Comparison of ENCODE assay signal across 24 mouse cellular contexts in genomic region chr6:32456641-32457040, GRCm38 (mm10).
DNase-seq lines count a peak whose midpoint lies in the region; ATAC-seq and TF ChIP-seq lines count a peak whose summit lies in the region.
"Had no signal": no experiment of that assay in that cellular context is flagged by ENCODE, and none has a peak within 500 bp of the region (broad histone marks: within the 10 kb centered on the region; RNA-seq: fewer than 3 reads in every experiment).

No protein-coding gene starts in this region.

- 70% methylated on average over 3 of the region's 3 CpGs for WGBS in embryonic facial prominence, embryonic 14.5 days
- WGBS in embryonic facial prominence, embryonic 10.5 days, result 80% methylated on average over 3 of the region's 3 CpGs

- no peak overlapping the region for H3K27ac ChIP-seq in embryonic facial prominence, embryonic 14.5 days (replicated peaks; ENCODE audit: low read depth, low read length)
- no peak overlapping the region for H3K27ac ChIP-seq in embryonic facial prominence, embryonic 10.5 days (replicated peaks)
- peak overlapping the region; percentile 46; the same call in 1 of the 2 replicates for H3K27ac ChIP-seq in layer of hippocampus, adult 2 months
- H3K27ac ChIP-seq: embryonic facial prominence, embryonic 13.5 days; heart, adult 2 months; hindbrain, embryonic 13.5 days; kidney, postnatal 0 days; limb, embryonic 12.5 days; midbrain, embryonic 15.5 days had no signal

- no peaks in the 10 kb centered on the region for H3K9me3 ChIP-seq in embryonic facial prominence, embryonic 14.5 days (ENCODE audit: control insufficient read depth, low read length)
- no peaks in the 10 kb centered on the region for H3K9me3 ChIP-seq in embryonic facial prominence, embryonic 10.5 days
- H3K9me3 ChIP-seq: embryonic facial prominence, embryonic 13.5 days; G1E; hindbrain, embryonic 13.5 days; limb, embryonic 12.5 days; midbrain, embryonic 15.5 days had no signal

- peak; percentile 45 for DNase-seq in embryonic facial prominence, embryonic 14.5 days (ENCODE audit: low spot score)
- no peak for DNase-seq in embryonic facial prominence, embryonic 10.5 days (ENCODE audit: low spot score)
- DNase-seq in left cerebral cortex, postnatal 4 days, result peak; percentile 33
- DNase-seq in left cerebral cortex, postnatal 10 days (ENCODE audit: extremely low spot score in 1 of 2, low spot score in 2 of 2), result no peak
- DNase-seq in ZHBTc4 (ENCODE audit: low read depth, low spot score), result peak; percentile 2
- peak; percentile 55 to 72 for DNase-seq in layer of hippocampus, adult 2 months (ENCODE audit: low spot score in 2 of 2)
- DNase-seq in thymus, postnatal 4 days, result no peak
- DNase-seq in natural killer cell, adult 2 months (ENCODE audit: low spot score in 2 of 2), result no peak
- DNase-seq: B cell, adult 2 months; cerebellum, adult 11 months; cerebellum, adult 9-11 months; gastrocnemius, postnatal 36 days; heart, adult 2 months; kidney, adult 18-20 months; lung, adult 2 months had no signal

- ATAC-seq in embryonic facial prominence, embryonic 14.5 days (ENCODE audit: low read depth), result no peak
- ATAC-seq: inflammation-experienced regulatory T-cells, adult 6 months; midbrain, embryonic 15.5 days had no signal

- intact Hi-C loops in left cerebral cortex, postnatal 4 days (cut with DNase I), result no loop called here
- intact Hi-C loops in left cerebral cortex, postnatal 10 days (cut with DNase I), result no loop called here

- H3K36me3 ChIP-seq in embryonic facial prominence, embryonic 14.5 days (ENCODE audit: control insufficient read depth, insufficient read depth, low read length), result no peaks in the 10 kb centered on the region
- H3K36me3 ChIP-seq in embryonic facial prominence, embryonic 10.5 days (replicated peaks), result no peaks in the 10 kb centered on the region
- H3K36me3 ChIP-seq: embryonic facial prominence, embryonic 13.5 days; G1E; hindbrain, embryonic 13.5 days; limb, embryonic 12.5 days; midbrain, embryonic 15.5 days had no signal

- H3K9ac ChIP-seq in embryonic facial prominence, embryonic 14.5 days (ENCODE audit: low read depth, low read length), result no peak overlapping the region
- H3K9ac ChIP-seq: embryonic facial prominence, embryonic 13.5 days; hindbrain, embryonic 13.5 days; limb, embryonic 12.5 days; midbrain, embryonic 15.5 days had no signal

- H3K4me3 ChIP-seq in embryonic facial prominence, embryonic 14.5 days (ENCODE audit: low read depth, low read length), result no peak overlapping the region
- no peak overlapping the region for H3K4me3 ChIP-seq in embryonic facial prominence, embryonic 10.5 days
- H3K4me3 ChIP-seq in layer of hippocampus, adult 2 months, result no peak overlapping the region
- H3K4me3 ChIP-seq: embryonic facial prominence, embryonic 13.5 days; heart, adult 2 months; hindbrain, embryonic 13.5 days; limb, embryonic 12.5 days; midbrain, embryonic 15.5 days; myocyte had no signal

- no peak overlapping the region for H3K4me2 ChIP-seq in embryonic facial prominence, embryonic 14.5 days (ENCODE audit: low read depth, low read length)
- H3K4me2 ChIP-seq: embryonic facial prominence, embryonic 13.5 days; hindbrain, embryonic 13.5 days; limb, embryonic 12.5 days; liver, embryonic 11.5 days; midbrain, embryonic 15.5 days had no signal

- TF ChIP-seq CTCF in layer of hippocampus, adult 2 months (conservative IDR thresholded peaks at IDR 0.05), result no peak

- H3K4me1 ChIP-seq in embryonic facial prominence, embryonic 14.5 days (ENCODE audit: control insufficient read depth, insufficient read depth, low read length), result no peaks in the 10 kb centered on the region
- peaks cover 15% of the 10 kb centered on the region for H3K4me1 ChIP-seq in embryonic facial prominence, embryonic 10.5 days
- H3K4me1 ChIP-seq: limb, embryonic 12.5 days; midbrain, embryonic 15.5 days had no signal

- no peaks in the 10 kb centered on the region for H3K27me3 ChIP-seq in embryonic facial prominence, embryonic 14.5 days (replicated peaks; ENCODE audit: control insufficient read depth, insufficient read depth, low read length)
- no peaks in the 10 kb centered on the region for H3K27me3 ChIP-seq in embryonic facial prominence, embryonic 10.5 days (replicated peaks; ENCODE audit: low read depth, poor library complexity, severe bottlenecking)
- H3K27me3 ChIP-seq: embryonic facial prominence, embryonic 13.5 days; hindbrain, embryonic 13.5 days; limb, embryonic 12.5 days; midbrain, embryonic 15.5 days had no signal

Comparison
In these comparisons a context has a peak if more than half of its experiments do, and no peak if none do; other contexts are left out.
1. DNase-seq: peak in embryonic facial prominence, embryonic 14.5 days (single experiment), left cerebral cortex, postnatal 4 days (single experiment), ZHBTc4 (single experiment) and layer of hippocampus, adult 2 months (2 of 2); none in embryonic facial prominence, embryonic 10.5 days (single experiment), left cerebral cortex, postnatal 10 days (0 of 2), thymus, postnatal 4 days (single experiment) and natural killer cell, adult 2 months (0 of 2).